Mouse (Mus musculus) stomach, postnatal 0 days (tissue): Measurements from ENCODE around the gene Kifc3.

Experiments
- CTCF ChIP-seq: IDR thresholded peaks from 2 replicates; pipeline ENCODE4 v1.5.1; 2016; ENCODE audit warnings: antibody characterized with exemption, low read depth, mild to moderate bottlenecking, moderate library complexity
- EP300 ChIP-seq: optimal IDR thresholded peaks from 2 replicates; pipeline ENCODE3; 2016; ENCODE audit warnings: antibody characterized with exemption

DNA sequence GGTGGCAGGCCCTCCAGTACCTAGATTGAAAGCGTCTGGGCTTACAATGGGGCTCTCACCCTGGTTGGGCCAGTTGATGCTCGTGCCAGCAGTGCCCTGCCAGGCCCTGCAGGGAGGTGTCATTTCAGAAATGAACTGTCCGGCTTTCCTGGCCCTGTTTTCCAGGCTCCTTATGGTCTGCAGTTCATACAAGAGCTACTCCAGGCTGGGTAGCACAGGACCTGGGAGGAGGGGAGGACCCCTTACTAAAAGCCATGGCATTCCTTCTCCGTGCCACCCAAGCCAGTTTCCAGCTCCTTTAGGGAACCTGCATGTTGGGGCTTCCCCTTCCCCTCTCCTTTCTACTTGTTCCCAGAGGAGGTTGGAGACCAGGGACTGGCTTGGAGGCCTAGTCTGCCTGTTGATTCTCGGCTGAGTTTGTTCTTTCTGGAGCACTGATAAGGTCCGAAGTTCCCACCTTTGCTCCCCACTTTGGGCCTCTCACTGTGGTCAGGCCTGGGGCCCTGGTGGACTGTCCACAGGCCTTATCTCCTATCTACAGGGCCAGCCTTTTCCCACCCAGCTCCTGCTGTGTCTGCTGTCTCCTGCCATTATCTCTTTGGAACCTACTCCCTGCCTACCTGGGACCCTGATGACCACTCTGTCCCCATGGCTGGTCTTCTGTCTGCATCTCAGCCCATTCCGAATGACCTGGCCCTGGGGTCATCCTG is 117.0 kb downstream of the Kifc3 start:
- TF ChIP-seq EP300 (no peak), CTCF (no peak)
